Mouse (Mus musculus) regulatory T cell (primary cell): ENCODE data around the gene Gm13283.
"Not testable (repeated sequence)": the region's sequence is repeated elsewhere in the genome, so short reads cannot be mapped to it uniquely, and the experiment has no call there.

Source experiments
- in situ Hi-C: fragments of 300-600 bp; cut with MboI, MseI; formaldehyde crosslinking; loops from one replicate; pipeline ENCODE4 v1.15.1; 2025; ENCODE audit warnings: high pct_unique_total_duplicates

Gm13283 gene

DNA sequence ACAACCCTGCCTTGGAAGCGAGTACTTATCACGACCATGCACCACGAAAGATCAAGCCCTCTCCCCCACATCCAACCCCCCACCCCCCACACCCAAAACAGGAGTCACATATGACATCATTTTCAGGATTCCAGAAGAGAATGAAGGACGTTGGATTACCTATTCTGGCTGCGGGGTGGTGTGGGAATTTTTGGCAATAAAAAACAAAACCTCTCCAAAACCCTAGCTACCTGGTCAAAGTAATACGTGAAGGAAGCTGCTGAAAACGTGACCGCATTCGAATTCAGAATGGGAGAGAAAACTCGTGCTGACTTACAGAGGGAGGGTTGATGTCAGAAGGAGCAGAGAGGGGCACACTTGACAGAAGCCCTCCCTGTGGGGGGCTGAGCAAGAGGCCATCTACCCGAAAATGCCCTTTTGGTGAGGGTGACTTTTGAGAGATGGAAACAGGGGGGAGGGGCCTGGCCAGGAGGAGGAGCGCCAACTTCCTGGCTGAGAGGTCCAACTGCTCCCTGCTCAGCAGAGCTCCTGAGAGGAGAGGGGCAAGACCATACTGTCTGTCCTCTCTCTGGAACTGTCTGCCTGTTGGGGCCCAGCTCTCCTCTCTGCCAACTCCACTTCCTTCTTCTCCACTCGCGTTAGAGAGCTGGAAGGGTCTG lies at the start of gene Gm13283:
Gm13283 (plus strand) TSS at position 510 of the 659 bp plus-strand sequence.
- in situ Hi-C loops: not testable (repeated sequence)

DNA sequence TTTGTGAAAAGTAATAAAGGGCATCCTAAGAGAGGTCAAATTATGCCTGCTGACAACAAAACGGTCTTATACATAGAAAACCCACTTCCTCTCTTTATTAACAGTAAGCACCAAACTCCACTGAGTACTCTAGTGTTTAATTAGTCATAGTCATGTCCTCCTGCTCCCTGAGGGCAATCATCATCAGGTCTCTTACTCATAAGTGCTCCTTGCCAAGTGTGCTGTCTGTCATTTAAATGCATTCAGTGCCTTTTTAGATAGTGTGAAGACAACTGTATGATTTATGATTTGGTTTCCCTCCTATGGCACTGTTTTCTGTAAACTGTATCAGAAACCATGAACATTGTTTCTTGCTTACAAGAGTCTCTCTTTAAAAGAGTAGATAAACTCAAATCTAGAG lies 45.6 kb upstream of the Gm13283 start:
- in situ Hi-C loops: no loop called here

DNA sequence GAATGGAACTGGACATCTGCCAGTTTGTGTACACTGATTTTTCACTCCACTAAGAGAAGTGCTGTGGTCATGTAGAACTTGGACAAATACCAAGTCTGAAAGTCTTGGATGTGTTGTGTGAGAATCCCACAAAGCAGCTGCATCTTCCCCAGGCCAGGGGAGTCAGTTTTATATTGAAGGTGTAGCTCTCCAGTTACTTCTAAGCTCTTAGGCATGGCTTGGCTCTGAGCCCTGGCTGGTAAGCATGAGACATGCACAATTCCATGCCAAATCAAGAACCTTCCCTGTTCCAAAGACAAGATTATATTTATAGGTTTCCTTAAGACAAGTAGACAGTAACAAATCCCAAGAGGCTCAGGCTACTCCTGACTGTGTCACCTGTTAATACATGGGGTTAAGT lies 44.9 kb upstream of the Gm13283 start:
- in situ Hi-C loops: no loop called here

DNA sequence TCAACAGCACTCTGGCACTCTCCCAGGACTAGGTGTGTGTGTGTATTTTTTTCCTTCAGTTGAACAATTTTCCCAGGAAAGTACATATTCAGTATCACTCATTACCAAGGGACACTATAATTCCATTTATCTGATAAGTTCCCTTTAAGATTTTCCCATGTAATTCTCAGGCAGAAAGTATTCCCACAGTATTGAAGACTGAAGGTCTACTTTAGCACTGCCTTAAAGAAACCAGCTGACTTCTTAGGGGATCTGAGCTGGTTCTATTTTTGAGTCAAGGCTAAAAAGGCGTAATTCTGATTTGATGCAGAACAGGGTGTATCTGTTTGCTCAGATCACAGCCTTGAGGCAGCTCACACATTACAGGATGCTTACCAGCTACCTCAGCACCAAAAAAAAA lies 41.2 kb upstream of the Gm13283 start:
- in situ Hi-C loops: no loop called here

- in situ Hi-C loops: loop anchor here (10.0 kb wide), 1 partner anchor 413 kb away; the partner anchor contains the start of gene Mtap
Measured at GRCm38 (mm10) chr4:88721791-88722721, 37.9 kb upstream of the Gm13283 start, which contains the start of the genes Gm26566 and Klhl9. TSS of gene Gm26566 (plus strand) at chr4:88721805. TSS of gene Klhl9 (minus strand) at chr4:88722465.

GRCm38 (mm10) chr4:88723497-88724090 lies 36.3 kb upstream of the Gm13283 start:
- in situ Hi-C loops: loop anchor here (10.0 kb wide), 1 partner anchor 411 kb away; the partner anchor contains the start of gene Mtap

DNA sequence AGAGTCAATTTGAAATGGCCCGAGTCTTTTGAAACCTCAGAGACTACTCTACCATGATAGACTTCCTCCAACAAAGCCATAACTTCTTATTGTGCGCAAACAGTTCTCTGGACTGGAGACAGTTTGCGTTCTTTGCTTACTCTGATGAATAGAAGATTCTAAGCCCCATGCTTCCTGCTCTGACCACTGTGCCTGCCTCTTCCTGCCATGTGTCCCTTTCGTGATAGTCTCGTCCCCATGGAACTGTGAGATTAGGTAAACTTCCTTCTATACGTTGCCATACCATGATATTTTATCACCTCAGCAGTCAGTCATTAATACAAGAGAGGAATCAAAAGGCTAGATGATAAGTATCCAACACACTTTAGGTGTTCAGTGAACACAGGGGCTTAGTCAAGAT lies 33.2 kb upstream of the Gm13283 start:
- in situ Hi-C loops: loop anchor here (10.0 kb wide), 1 partner anchor 408 kb away; the partner anchor contains the start of gene Mtap

DNA sequence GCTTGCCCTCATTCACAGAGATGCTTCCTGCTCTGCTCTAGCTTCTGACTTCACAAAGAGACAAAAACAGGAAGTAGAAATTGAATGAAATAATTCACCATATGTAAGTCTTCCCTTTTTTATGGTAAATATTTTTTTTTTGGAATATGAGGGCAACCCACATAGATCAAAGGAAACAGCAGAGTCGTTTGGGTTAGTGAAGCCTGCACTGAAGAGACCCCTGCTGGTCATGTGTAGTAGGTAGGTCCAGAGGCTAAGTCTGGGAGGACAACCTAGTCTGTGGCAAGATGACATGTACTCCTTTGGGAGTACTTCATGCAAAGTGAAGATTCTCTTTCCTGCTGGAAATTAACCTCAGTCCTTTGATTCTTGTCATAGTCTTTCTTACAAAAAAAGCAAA lies 32.6 kb upstream of the Gm13283 start:
- in situ Hi-C loops: loop anchor here (10.0 kb wide), 1 partner anchor 407 kb away; the partner anchor contains the start of gene Mtap

GRCm38 (mm10) chr4:88738480-88738879 lies 21.4 kb upstream of the Gm13283 start:
- in situ Hi-C loops: no loop called here

- in situ Hi-C loops: no loop called here
Measured at GRCm38 (mm10) chr4:88739036-88739435, 20.9 kb upstream of the Gm13283 start.

GRCm38 (mm10) chr4:88741426-88741825 lies 18.5 kb upstream of the Gm13283 start:
- in situ Hi-C loops: loop anchor here (5.0 kb wide), 1 partner anchor 41 kb away; the partner anchor contains the start of gene Ifnz

DNA sequence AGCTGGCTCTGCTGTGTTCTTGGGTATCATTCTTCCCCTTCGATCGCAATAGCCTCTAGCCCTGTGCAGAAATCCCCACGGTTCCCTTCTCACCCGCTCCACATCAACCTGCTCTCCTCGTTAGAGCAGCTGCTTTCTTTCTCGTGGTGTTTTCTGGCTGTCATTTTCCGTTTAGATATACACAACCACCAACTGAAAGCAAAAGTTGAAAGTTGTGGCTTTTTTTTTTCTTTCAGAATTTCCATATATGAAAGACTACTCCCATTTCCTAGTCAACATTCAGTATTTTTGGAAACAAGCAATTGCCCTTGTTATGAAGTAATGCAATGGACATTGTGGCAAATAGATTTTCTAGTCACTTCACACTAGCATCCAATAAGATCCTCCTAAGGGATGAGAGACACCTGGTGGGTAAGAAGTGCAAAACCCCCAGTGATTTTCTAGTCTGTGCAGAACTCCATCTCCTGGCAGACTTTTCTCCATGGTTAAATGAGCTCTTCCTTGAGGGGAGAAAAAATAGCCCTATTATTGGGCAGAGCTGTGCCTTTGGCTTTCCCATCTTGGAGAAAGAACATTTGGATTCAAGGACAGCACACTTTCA lies 17.0 kb upstream of the Gm13283 start:
- in situ Hi-C loops: loop anchor here (5.0 kb wide), 1 partner anchor 39 kb away; the partner anchor contains the start of gene Ifnz

DNA sequence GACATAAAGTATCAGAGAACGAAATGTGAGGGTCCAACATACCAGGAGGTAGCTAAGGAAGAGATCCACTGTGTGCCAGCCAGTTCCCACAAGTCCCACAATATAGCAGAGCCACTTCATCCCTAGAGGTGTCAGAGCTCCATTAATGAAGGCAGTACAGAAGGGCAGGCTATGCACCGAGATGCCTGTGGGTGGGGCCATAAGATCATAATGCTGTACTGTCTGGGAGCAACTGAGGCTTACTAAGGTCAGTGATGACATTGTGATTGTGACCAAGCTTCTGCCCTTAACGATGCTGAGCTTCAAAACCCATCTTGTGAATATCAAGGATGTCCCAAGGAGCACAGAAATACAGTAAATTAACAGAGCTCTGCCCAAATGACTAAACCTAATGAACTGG lies 15.7 kb upstream of the Gm13283 start:
- in situ Hi-C loops: loop anchor here (5.0 kb wide), 1 partner anchor 38 kb away; the partner anchor contains the start of gene Ifnz

GRCm38 (mm10) chr4:88749926-88750325 lies 10.0 kb upstream of the Gm13283 start:
- in situ Hi-C loops: no loop called here

DNA sequence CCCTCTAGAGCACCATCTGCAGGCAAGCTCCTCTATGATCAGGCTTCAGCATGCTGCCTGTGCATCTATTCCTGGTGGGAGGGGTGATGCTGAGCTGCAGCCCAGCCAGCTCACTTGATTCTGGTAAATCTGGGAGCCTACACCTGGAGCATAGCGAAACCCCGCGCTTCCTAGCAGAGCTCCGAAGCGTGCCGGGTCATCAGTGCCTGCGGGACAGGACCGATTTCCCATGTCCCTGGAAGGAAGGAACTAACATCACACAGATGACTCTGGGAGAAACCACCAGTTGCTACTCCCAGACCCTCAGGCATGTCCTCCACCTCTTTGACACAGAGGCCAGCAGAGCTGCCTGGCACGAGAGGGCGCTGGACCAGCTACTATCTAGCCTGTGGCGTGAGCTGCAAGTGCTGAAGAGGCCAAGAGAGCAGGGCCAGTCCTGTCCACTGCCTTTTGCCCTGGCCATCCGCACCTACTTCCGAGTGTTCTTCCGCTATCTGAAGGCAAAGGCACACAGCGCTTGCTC lies 5.0 kb upstream of the Gm13283 start, which contains the start of gene Gm13271:
Gm13271 (plus strand) TSS at position 51 of the 523 bp plus-strand sequence.
- in situ Hi-C loops: not testable (repeated sequence)

GRCm38 (mm10) chr4:88756581-88757513 lies 3.1 kb upstream of the Gm13283 start:
- in situ Hi-C loops: not testable (repeated sequence)

DNA sequence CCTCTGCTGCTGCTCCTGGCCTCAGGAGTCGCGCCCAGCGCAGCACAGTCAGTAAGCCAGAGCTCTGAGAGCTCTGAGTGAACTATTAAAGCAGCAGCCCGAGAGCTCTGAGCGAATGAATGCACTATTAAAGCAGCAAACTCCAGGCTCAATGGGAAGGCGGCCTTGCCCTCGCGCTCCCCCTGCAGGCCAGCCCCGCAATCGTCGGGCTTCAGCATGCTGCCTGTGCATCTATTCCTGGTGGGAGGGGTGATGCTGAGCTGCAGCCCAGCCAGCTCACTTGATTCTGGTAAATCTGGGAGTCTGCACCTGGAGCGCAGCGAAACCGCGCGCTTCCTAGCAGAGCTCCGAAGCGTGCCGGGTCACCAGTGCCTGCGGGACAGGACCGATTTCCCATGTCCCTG lies 2.3 kb upstream of the Gm13283 start:
- in situ Hi-C loops: not testable (repeated sequence)

- in situ Hi-C loops: not testable (repeated sequence)
Measured at GRCm38 (mm10) chr4:88758751-88759150, 1.2 kb upstream of the Gm13283 start.

- in situ Hi-C loops: not testable (repeated sequence)
Measured at GRCm38 (mm10) chr4:88760431-88760830, 512 bp downstream of the Gm13283 start.

DNA sequence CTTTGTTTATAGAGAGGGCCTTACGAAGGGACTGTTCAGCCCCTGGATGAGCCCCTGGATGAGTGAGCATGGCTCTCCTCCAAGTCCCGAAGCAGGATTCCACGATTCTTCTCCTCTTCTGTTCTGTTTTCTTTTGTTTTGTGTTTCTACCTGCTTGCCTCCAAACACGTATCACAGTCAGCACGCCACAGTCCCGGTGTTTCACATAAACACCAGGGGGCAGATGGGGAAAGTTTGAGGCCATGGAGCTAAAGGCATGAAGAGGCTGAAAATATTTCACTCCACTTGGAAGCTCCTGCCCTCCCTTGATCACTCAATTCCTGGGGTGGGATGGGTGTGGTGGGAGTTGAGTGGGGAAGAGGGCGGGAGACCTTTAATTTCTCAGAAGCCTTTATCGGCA lies 1.9 kb downstream of the Gm13283 start:
- in situ Hi-C loops: not testable (repeated sequence)
